Mouse (Mus musculus) liver, embryonic 14.5 days (tissue): ENCODE measurements at regions not wholly inside any gene's neighbourhood (a gene's known extent, or its start where the extent isn't known, plus 50 kb on each side); places are given as distances from the start of the nearest gene placed in this dataset.

Source experiments
- ATAC-seq: fragments of 200-750 bp; cut with Nextera tagmentation; 2 replicates; pipeline ENCODE4 v1.8.0; 2017; ENCODE audit warnings: moderate number of reproducible peaks, mild to moderate bottlenecking, moderate library complexity; ENCODE audit not compliant: insufficient read depth
- DNase-seq, 3 experiments: peaks; one replicate each; pipeline ENCODE4 v3.0.0-alpha.2; 2012 to 2013; ENCODE audit warnings: low read depth in 3 of 3, low spot score in 3 of 3
- H3K27ac ChIP-seq: fragments of 300-500 bp; sonication (generic); 2 replicates; pipeline ENCODE4 v1.5.1; 2014; ENCODE audit warnings: moderate library complexity, mild to moderate bottlenecking, control low read depth, inconsistent platforms
- H3K27me3 ChIP-seq: fragments of 300-500 bp; sonication (generic); 2 replicates; pipeline ENCODE4 v1.6.1; 2014; ENCODE audit warnings: mild to moderate bottlenecking, low read length, moderate library complexity; ENCODE audit not compliant: control insufficient read depth, insufficient read depth
- H3K36me3 ChIP-seq: fragments of 300-500 bp; sonication (generic); replicated peaks from 2 replicates; pipeline ENCODE4 v1.6.1; 2014; ENCODE audit warnings: low read depth; ENCODE audit not compliant: control insufficient read depth, insufficient read depth
- H3K4me1 ChIP-seq, 2 experiments: fragments of 200-500 bp in 1 of 2; fragments of 300-500 bp in 1 of 2; sonication (generic) in 1 of 2; replicated peaks; 2 replicates each; pipeline ENCODE4 v1.6.1; 2012 to 2014; ENCODE audit warnings: antibody characterized with exemption in 1 of 2, inconsistent platforms in 1 of 2, low read length in 1 of 2; ENCODE audit not compliant: control insufficient read depth in 2 of 2, insufficient read depth in 2 of 2
- H3K4me2 ChIP-seq: fragments of 300-500 bp; sonication (generic); 2 replicates; pipeline ENCODE4 v1.6.1; 2014; ENCODE audit warnings: low read depth, mild to moderate bottlenecking, control low read depth, moderate library complexity
- H3K4me3 ChIP-seq, 2 experiments: fragments of 200-500 bp in 1 of 2; fragments of 300-500 bp in 1 of 2; sonication (generic) in 1 of 2; 2 replicates each; pipeline ENCODE4 v1.5.1; 2012 to 2014; ENCODE audit warnings: low read depth in 2 of 2, low read length in 2 of 2, mild to moderate bottlenecking in 2 of 2, control low read depth in 1 of 2, inconsistent platforms in 1 of 2, moderate library complexity in 1 of 2; ENCODE audit not compliant: insufficient read depth in 1 of 2
- H3K9ac ChIP-seq: fragments of 300-500 bp; sonication (generic); replicated peaks from 2 replicates; pipeline ENCODE4 v1.6.1; 2014; ENCODE audit warnings: mild to moderate bottlenecking, control low read depth, moderate library complexity
- H3K9me3 ChIP-seq: fragments of 300-500 bp; sonication (generic); 2 replicates; pipeline ENCODE4 v1.6.1; 2016; ENCODE audit warnings: low read length, mixed read lengths; ENCODE audit not compliant: control insufficient read depth
- CTCF ChIP-seq: IDR thresholded peaks from 2 replicates; pipeline ENCODE4 v1.5.1; 2016; ENCODE audit warnings: antibody characterized with exemption, low read depth, control low read depth
- EP300 ChIP-seq: IDR thresholded peaks from 2 replicates; pipeline ENCODE4 v1.6.1; 2016; ENCODE audit warnings: antibody characterized with exemption, low read depth
- WGBS: fragments of 180-500 bp; shearing (Covaris S2); extraction: QIAGEN DNeasy Blood & Tissue Kit; methylation state at CpG from one replicate; pipeline ENCODE4 v1.1.7; 2014; ENCODE audit not compliant: insufficient replicate concordance; 5-methylcytosine and 5-hydroxymethylcytosine counted together

- Histone ChIP-seq H3K9ac (no peak overlapping the region), H3K27me3 (no peaks in the 10 kb centered on the region), H3K4me3 (no peak overlapping the region), H3K36me3 (no peaks in the 10 kb centered on the region), H3K9me3 (no peaks in the 10 kb centered on the region), H3K4me2 (no peak overlapping the region), H3K27ac (no peak overlapping the region), H3K4me1 (no peaks in the 10 kb centered on the region)
- DNase-seq (no peak), ATAC-seq (no peak)
- TF ChIP-seq EP300 (no peak), CTCF (no peak)
- WGBS: 52% methylated on average over 2 of the region's 2 CpGs
Observed at GRCm38 (mm10) chr1:13925994-13926393, 2167.1 kb downstream of the 4930444P10Rik start.

- no peak for TF ChIP-seq EP300
- no peak for TF ChIP-seq CTCF
- Histone ChIP-seq H3K4me2 (no peak overlapping the region), H3K9me3 (no peaks in the 10 kb centered on the region), H3K4me3 (no peak overlapping the region), H3K9ac (no peak overlapping the region), H3K4me1 (no peaks in the 10 kb centered on the region), H3K27ac (no peak overlapping the region), H3K27me3 (no peaks in the 10 kb centered on the region), H3K36me3 (no peaks in the 10 kb centered on the region)
- DNase-seq: no peak
- WGBS: 56% methylated on average over 5 of the region's 5 CpGs
- no peak for ATAC-seq
Observed at GRCm38 (mm10) chr1:13915216-13915615, 2177.9 kb downstream of the 4930444P10Rik start.

GRCm38 (mm10) chr1:13879126-13879525 is 2214.0 kb downstream of the 4930444P10Rik start:
- no peak overlapping the region for H3K4me2 ChIP-seq
- no peak overlapping the region for H3K27ac ChIP-seq
- WGBS: 45% methylated on average over 2 of the region's 2 CpGs
- ATAC-seq: no peak
- H3K27me3 ChIP-seq: no peaks in the 10 kb centered on the region
- no peak overlapping the region for H3K9ac ChIP-seq
- no peaks in the 10 kb centered on the region for H3K36me3 ChIP-seq
- no peak for DNase-seq
- H3K4me3 ChIP-seq: no peak overlapping the region
- no peaks in the 10 kb centered on the region for H3K9me3 ChIP-seq
- TF ChIP-seq EP300: no peak
- TF ChIP-seq CTCF: no peak
- H3K4me1 ChIP-seq: no peaks in the 10 kb centered on the region

- no peak overlapping the region for H3K9ac ChIP-seq
- no peaks in the 10 kb centered on the region for H3K27me3 ChIP-seq
- DNase-seq (peak in 1 of 3 experiments; percentile 1), ATAC-seq (no peak)
- no peaks in the 10 kb centered on the region for H3K36me3 ChIP-seq
- H3K4me2 ChIP-seq: no peak overlapping the region
- no peak overlapping the region for H3K27ac ChIP-seq
- no peak overlapping the region for H3K4me3 ChIP-seq
- H3K9me3 ChIP-seq: no peaks in the 10 kb centered on the region
- H3K4me1 ChIP-seq: no peaks in the 10 kb centered on the region
- TF ChIP-seq CTCF (no peak), EP300 (no peak)
Observed at GRCm38 (mm10) chr1:13873925-13874324, 2219.2 kb downstream of the 4930444P10Rik start.

- no peaks in the 10 kb centered on the region for H3K27me3 ChIP-seq
- H3K4me3 ChIP-seq: no peak overlapping the region
- no peak overlapping the region for H3K4me2 ChIP-seq
- no peak for TF ChIP-seq EP300
- no peak for TF ChIP-seq CTCF
- DNase-seq (no peak), ATAC-seq (no peak)
- no peaks in the 10 kb centered on the region for H3K4me1 ChIP-seq
- H3K9ac ChIP-seq: no peak overlapping the region
- no peaks in the 10 kb centered on the region for H3K36me3 ChIP-seq
- no peak overlapping the region for H3K27ac ChIP-seq
- H3K9me3 ChIP-seq: no peaks in the 10 kb centered on the region
Observed at GRCm38 (mm10) chr1:13872536-13872935, 2220.6 kb downstream of the 4930444P10Rik start.
